Mouse (Mus musculus): Measurements from ENCODE around the gene Zfp446.

GRCm38 (mm10) chr7:12965678-12966091 is 12.0 kb upstream of the Zfp446 start, which contains the start of gene Zfp324:
- TF ChIP-seq CTCF (conservative IDR thresholded peaks at IDR 0.05; ENCODE audit: low read length): no peak
- TF ChIP-seq POU5F1 (IDR thresholded peaks at IDR 0.05; ENCODE audit: borderline replicate concordance, low read length): no peak

Data from E14TG2a.4 (cell line).